In the genomic region with DNA sequence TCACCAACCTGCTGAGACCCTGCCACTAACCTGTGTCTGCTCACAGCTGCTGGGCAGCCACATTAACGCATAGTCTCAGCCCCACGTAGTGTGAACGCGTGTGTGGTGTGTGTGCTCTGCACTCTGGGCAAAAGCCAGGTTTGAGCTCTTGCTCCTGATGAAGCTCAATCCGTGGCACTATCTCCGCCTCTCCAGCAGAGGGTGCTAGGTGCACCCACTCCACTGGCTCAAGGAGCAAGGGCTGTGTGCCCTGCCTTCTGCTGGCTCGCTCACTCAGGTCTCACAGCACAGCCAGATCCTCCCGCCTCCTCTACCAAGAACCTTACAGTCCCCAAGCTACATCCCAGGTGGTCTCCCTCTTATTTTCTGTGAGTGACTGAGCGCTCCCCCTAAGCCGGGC, we compare ENCODE assay signal across 8 mouse cellular contexts. TPM values are rescaled to one million over a fixed set of nuclear protein-coding genes. Genes with fewer than 3 reads are reported as not detected.
DNase-seq lines count a peak whose midpoint lies in the region; ATAC-seq and TF ChIP-seq lines count a peak whose summit lies in the region.

No protein-coding gene starts in this region.

- TF ChIP-seq POLR2A in testis, adult 2 months (IDR thresholded peaks at IDR 0.05; ENCODE audit: control insufficient read depth, low read depth, low read length), result peak; percentile 2; the same call in 1 of the 2 replicates

- no peaks in the 10 kb centered on the region for H3K27me3 ChIP-seq in heart, postnatal 0 days (ENCODE audit: control insufficient read depth, insufficient read depth, low read length)
- no peaks in the 10 kb centered on the region for H3K27me3 ChIP-seq in heart, embryonic 10.5 days (ENCODE audit: insufficient read depth, poor library complexity, severe bottlenecking)
- H3K27me3 ChIP-seq in embryonic facial prominence, embryonic 12.5 days, result no peaks in the 10 kb centered on the region
- H3K27me3 ChIP-seq in testis, adult 2 months (ENCODE audit: control insufficient read depth, insufficient read depth, low read length), result no peaks in the 10 kb centered on the region

- H3K4me2 ChIP-seq in heart, postnatal 0 days (ENCODE audit: low read depth, low read length), result no peak overlapping the region
- H3K4me2 ChIP-seq in embryonic facial prominence, embryonic 12.5 days (replicated peaks), result no peak overlapping the region

- no peak for TF ChIP-seq EP300 in heart, postnatal 0 days (IDR thresholded peaks at IDR 0.05; ENCODE audit: low read depth)

- H3K27ac ChIP-seq in heart, postnatal 0 days (ENCODE audit: low read depth), result no peak overlapping the region
- no peak overlapping the region for H3K27ac ChIP-seq in heart, embryonic 10.5 days
- peak overlapping the region; percentile 2; the same call in 1 of the 2 replicates for H3K27ac ChIP-seq in embryonic facial prominence, embryonic 12.5 days
- no peak overlapping the region for H3K27ac ChIP-seq in testis, adult 2 months (ENCODE audit: control insufficient read depth, insufficient read depth, low read depth, low read length)

- no peaks in the 10 kb centered on the region for H3K9me3 ChIP-seq in heart, postnatal 0 days (replicated peaks; ENCODE audit: control insufficient read depth, low read length)
- no peaks in the 10 kb centered on the region for H3K9me3 ChIP-seq in heart, embryonic 10.5 days
- H3K9me3 ChIP-seq in embryonic facial prominence, embryonic 12.5 days, result no peaks in the 10 kb centered on the region

- H3K4me1 ChIP-seq in heart, postnatal 0 days (ENCODE audit: control insufficient read depth, insufficient read depth), result peaks cover 4% of the 10 kb centered on the region; the same call in 1 of the 2 replicates
- peaks cover 25% of the 10 kb centered on the region for H3K4me1 ChIP-seq in heart, embryonic 10.5 days
- peaks cover 13% of the 10 kb centered on the region; the same call in 1 of the 2 replicates for H3K4me1 ChIP-seq in embryonic facial prominence, embryonic 12.5 days
- H3K4me1 ChIP-seq in testis, adult 2 months (ENCODE audit: control insufficient read depth, insufficient read depth, low read length), result peaks cover 4% of the 10 kb centered on the region

- intact Hi-C loops in left cerebral cortex, postnatal 10 days (cut with DNase I), result loop anchor here (5.0 kb wide), 1 partner anchor 202 kb away; no protein-coding TSS in a partner anchor

- TF ChIP-seq CTCF in heart, postnatal 0 days (IDR thresholded peaks at IDR 0.05; ENCODE audit: low read depth), result peak; percentile 60
- TF ChIP-seq CTCF in testis, adult 2 months (IDR thresholded peaks at IDR 0.05; ENCODE audit: control insufficient read depth, insufficient read depth, insufficient replicate concordance, low read depth, low read length), result peak; percentile 86; the same call in 1 of the 2 replicates

- H3K9ac ChIP-seq in heart, postnatal 0 days (replicated peaks; ENCODE audit: low read depth, low read length), result no peak overlapping the region
- no peak overlapping the region for H3K9ac ChIP-seq in embryonic facial prominence, embryonic 12.5 days

- ATAC-seq in heart, postnatal 0 days (ENCODE audit: insufficient read depth, low read depth), result no peak
- ATAC-seq in embryonic facial prominence, embryonic 12.5 days (ENCODE audit: insufficient number of reproducible peaks, insufficient read depth, low FRiP score, low TSS enrichment), result 0 out of 2 replicates have a peak, but pooled peaks have one; percentile 7
- ATAC-seq in inflammation-experienced regulatory T-cells, adult 6 months, result peak; percentile 51
- peak; percentile 75 for ATAC-seq in megakaryocyte progenitor cell, adult 5-6 weeks (replicated peaks; ENCODE audit: poor library complexity)

- peak; percentile 19 for DNase-seq in heart, postnatal 0 days (ENCODE audit: low spot score)
- no peak for DNase-seq in heart, embryonic 10.5 days (ENCODE audit: low spot score)
- peak; percentile 78 for DNase-seq in adrenal gland, postnatal 14 days
- peak; percentile 53 to 74 for DNase-seq in left cerebral cortex, postnatal 10 days (ENCODE audit: extremely low spot score in 1 of 2, low spot score in 2 of 2)

- H3K36me3 ChIP-seq in heart, postnatal 0 days (replicated peaks; ENCODE audit: control insufficient read depth, insufficient read depth, low read length), result peaks cover 67% of the 10 kb centered on the region
- peaks cover 82% of the 10 kb centered on the region for H3K36me3 ChIP-seq in heart, embryonic 10.5 days
- H3K36me3 ChIP-seq in embryonic facial prominence, embryonic 12.5 days, result peaks cover 61% of the 10 kb centered on the region
- no peaks in the 10 kb centered on the region for H3K36me3 ChIP-seq in testis, adult 2 months (ENCODE audit: control insufficient read depth, insufficient read depth, low read length)

- 71% methylated on average over 10 of the region's 10 CpGs for WGBS in heart, postnatal 0 days
- WGBS in heart, embryonic 10.5 days, result 71% methylated on average over 10 of the region's 10 CpGs
- 50% methylated on average over 10 of the region's 10 CpGs for WGBS in embryonic facial prominence, embryonic 12.5 days

- H3K4me3 ChIP-seq in heart, postnatal 0 days (ENCODE audit: low read depth, low read length), result no peak overlapping the region
- no peak overlapping the region for H3K4me3 ChIP-seq in heart, embryonic 10.5 days
- H3K4me3 ChIP-seq in embryonic facial prominence, embryonic 12.5 days, result no peak overlapping the region
- no peak overlapping the region for H3K4me3 ChIP-seq in testis, adult 2 months (ENCODE audit: control insufficient read depth, low read depth, low read length)

RNA-seq across cellular contexts. Expression of gene Pqlc2, which starts 21.5 kb away (rescaled TPM):
- total RNA-seq in heart, postnatal 0 days (2014; rRNA removed; ENCODE audit: low replicate concordance), result 6.8 and 20.6 TPM in 2 replicates
- polyA plus RNA-seq in heart, postnatal 0 days (2015; fragmentation: Nextera tagmentation; extraction: Ambion mirVana), result 7.7 and 8.3 TPM in 2 replicates
- 12.7 and 13.9 TPM in 2 replicates for polyA plus RNA-seq in heart, embryonic 10.5 days (2016; fragmentation: Nextera tagmentation; extraction: Ambion mirVana)
- 7.5 and 10.0 TPM in 2 replicates for total RNA-seq in adrenal gland, postnatal 14 days (2021)
- polyA plus RNA-seq in embryonic facial prominence, embryonic 12.5 days (2016; fragmentation: Nextera tagmentation; extraction: Ambion mirVana), result 15.0 and 17.0 TPM in 2 replicates
- 10 to 100 TPM in 1 of 3 experiments, 1 to 10 TPM in 2; 7.6 to 10.0 (median 9.7) TPM for polyA plus RNA-seq in inflammation-experienced regulatory T-cells, adult 6 months (2017; shearing (Covaris generic))
- total RNA-seq in left cerebral cortex, postnatal 10 days (2021), result 10 to 100 TPM; 12.6 to 16.6 TPM
- total RNA-seq in megakaryocyte progenitor cell, adult 5-6 weeks (2015), result 3.5 and 5.6 TPM in 2 replicates
- total RNA-seq in megakaryocyte progenitor cell, adult 5-6 weeks (2017), result 1.3 and 3.9 TPM in 2 replicates
- polyA plus RNA-seq in testis, adult 2 months (2012; rRNA removed), result 5.5 and 5.7 TPM in 2 replicates

RNA-seq across cellular contexts. Expression of gene Akr7a5, which starts 21.5 kb away (rescaled TPM):
- total RNA-seq in heart, postnatal 0 days (2014; rRNA removed; ENCODE audit: low replicate concordance), result 62.5 and 67.1 TPM in 2 replicates
- polyA plus RNA-seq in heart, postnatal 0 days (2015; fragmentation: Nextera tagmentation; extraction: Ambion mirVana), result 65.3 and 66.4 TPM in 2 replicates
- polyA plus RNA-seq in heart, embryonic 10.5 days (2016; fragmentation: Nextera tagmentation; extraction: Ambion mirVana), result 60.1 and 72.5 TPM in 2 replicates
- 61.0 and 62.5 TPM in 2 replicates for total RNA-seq in adrenal gland, postnatal 14 days (2021)
- polyA plus RNA-seq in embryonic facial prominence, embryonic 12.5 days (2016; fragmentation: Nextera tagmentation; extraction: Ambion mirVana), result 134 TPM in 2 replicates
- 1 to 10 TPM; 5.4 to 7.7 (median 6.8) TPM for polyA plus RNA-seq in inflammation-experienced regulatory T-cells, adult 6 months (2017; shearing (Covaris generic))
- 10 to 100 TPM; 26.7 to 29.6 TPM for total RNA-seq in left cerebral cortex, postnatal 10 days (2021)
- 10.6 and 11.8 TPM in 2 replicates for total RNA-seq in megakaryocyte progenitor cell, adult 5-6 weeks (2015)
- 11.2 and 13.0 TPM in 2 replicates for total RNA-seq in megakaryocyte progenitor cell, adult 5-6 weeks (2017)
- 19.7 and 20.7 TPM in 2 replicates for polyA plus RNA-seq in testis, adult 2 months (2012; rRNA removed)
